Mouse (Mus musculus): ENCODE data around the gene Utf1. TPM values are rescaled to one million over a fixed set of nuclear protein-coding genes. Genes with fewer than 3 reads are reported as not detected.

Gene Utf1
- not detected in 2 replicates for polyA plus RNA-seq (2015; fragmentation: Nextera tagmentation; extraction: Ambion mirVana)

GRCm38 (mm10) chr7:139943674-139944281 is at the start of gene Utf1:
Utf1 (plus strand) TSS chr7:139943789.

GRCm38 (mm10) chr7:139894655-139895557 is 48.7 kb upstream of the Utf1 start, which contains the start of gene Kndc1:
Kndc1 (plus strand) TSS chr7:139894696.

GRCm38 (mm10) chr7:139978278-139978892 is 34.8 kb downstream of the Utf1 start, which contains the start of gene 6430531B16Rik:
6430531B16Rik (minus strand) TSS chr7:139978755.

GRCm38 (mm10) chr7:139992406-139992805 is 48.8 kb downstream of the Utf1 start, which contains the start of gene Adam8:
Adam8 (minus strand) TSS chr7:139992562.

MicroRNAs within 50 kb of the gene (microRNA counts, 519-probe panel; counts per million panel counts)
- microRNA mmu-miR-202-3p, result 1,815 counts per million, percentile 19 among the panel's probes with 10 or more counts
- microRNA mmu-miR-202-5p, result 2,184 counts per million, percentile 28 among the panel's probes with 10 or more counts

Small RNAs within 50 kb of the gene (microRNA-seq; reads per million reads assigned to microRNA genes)
- gene Mir202 (not detected), gene Mir7062 (not detected), gene mmu-mir-7686 (not detected)

Other genes with a start within 250 kb of the Utf1 start
- 3.3 and 4.6 TPM in 2 replicates for gene Adgra1, start 109.6 kb upstream of the Utf1 start, polyA plus RNA-seq (2015; fragmentation: Nextera tagmentation; extraction: Ambion mirVana)
- 0.06 and 0.12 TPM in 2 replicates for gene Kndc1, start 49.1 kb upstream of the Utf1 start, polyA plus RNA-seq (2015; fragmentation: Nextera tagmentation; extraction: Ambion mirVana)
- 0.39 and 0.99 TPM in 2 replicates for gene 6430531B16Rik, start 35.0 kb downstream of the Utf1 start, polyA plus RNA-seq (2015; fragmentation: Nextera tagmentation; extraction: Ambion mirVana)
- 5.3 and 22.1 TPM in 2 replicates for gene Adam8, start 48.8 kb downstream of the Utf1 start, polyA plus RNA-seq (2015; fragmentation: Nextera tagmentation; extraction: Ambion mirVana)
- 23.7 and 25.7 TPM in 2 replicates for gene Zfp511, start 92.6 kb downstream of the Utf1 start, polyA plus RNA-seq (2015; fragmentation: Nextera tagmentation; extraction: Ambion mirVana)
- gene Tubgcp2, start 92.9 kb downstream of the Utf1 start, polyA plus RNA-seq (2015; fragmentation: Nextera tagmentation; extraction: Ambion mirVana), result 24.9 and 27.2 TPM in 2 replicates
- gene Msx3, start 105.3 kb downstream of the Utf1 start, polyA plus RNA-seq (2015; fragmentation: Nextera tagmentation; extraction: Ambion mirVana), result not detected in 2 replicates
- 0.39 TPM in 1 of 2 replicates, not detected in the other for gene Caly, start 138.8 kb downstream of the Utf1 start, polyA plus RNA-seq (2015; fragmentation: Nextera tagmentation; extraction: Ambion mirVana)
- gene Prap1, start 149.6 kb downstream of the Utf1 start, polyA plus RNA-seq (2015; fragmentation: Nextera tagmentation; extraction: Ambion mirVana), result 4.4 and 5.8 TPM in 2 replicates
- gene Fuom, start 158.7 kb downstream of the Utf1 start, polyA plus RNA-seq (2015; fragmentation: Nextera tagmentation; extraction: Ambion mirVana), result 53.1 and 55.7 TPM in 2 replicates
- 21.5 and 21.8 TPM in 2 replicates for gene Paox, start 172.0 kb downstream of the Utf1 start, polyA plus RNA-seq (2015; fragmentation: Nextera tagmentation; extraction: Ambion mirVana)
- 108 and 113 TPM in 2 replicates for gene Echs1, start 172.7 kb downstream of the Utf1 start, polyA plus RNA-seq (2015; fragmentation: Nextera tagmentation; extraction: Ambion mirVana)
- 25.5 and 27.2 TPM in 2 replicates for gene Mtg1, start 193.8 kb downstream of the Utf1 start, polyA plus RNA-seq (2015; fragmentation: Nextera tagmentation; extraction: Ambion mirVana)
- gene Sprn, start 211.1 kb downstream of the Utf1 start, polyA plus RNA-seq (2015; fragmentation: Nextera tagmentation; extraction: Ambion mirVana), result 1.3 and 1.9 TPM in 2 replicates
- gene Olfr522, start 221.0 kb downstream of the Utf1 start, polyA plus RNA-seq (2015; fragmentation: Nextera tagmentation; extraction: Ambion mirVana), result not detected in 2 replicates
- gene Olfr523, start 229.4 kb downstream of the Utf1 start, polyA plus RNA-seq (2015; fragmentation: Nextera tagmentation; extraction: Ambion mirVana), result not detected in 2 replicates